Mouse (Mus musculus): ENCODE data around the gene Syt1. TPM values are rescaled to one million over a fixed set of nuclear protein-coding genes. Genes with fewer than 3 reads are reported as not detected.

Gene Syt1
- polyA plus RNA-seq, 1 experiment from 2014 or later = 0.29 TPM

DNA sequence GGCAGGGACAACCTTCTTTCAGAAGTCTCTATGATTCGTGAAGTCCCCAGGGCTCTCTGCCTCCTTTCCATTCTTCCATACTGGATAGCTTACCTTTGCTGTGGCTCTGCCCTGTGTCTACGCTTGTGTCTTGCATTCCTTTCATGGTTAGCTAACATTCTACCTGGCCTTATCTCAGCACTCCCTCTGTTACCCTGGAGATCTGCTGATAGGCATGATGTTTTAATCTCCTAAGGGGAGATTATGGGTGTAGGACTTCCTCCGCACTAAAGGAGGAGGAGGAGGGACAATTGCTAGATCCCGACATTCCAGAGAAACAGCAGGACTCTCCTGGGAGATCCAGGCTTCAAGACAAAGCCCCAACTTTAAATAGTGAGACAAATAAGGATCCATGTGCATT lies 479.7 kb downstream of the Syt1 start:
- Histone ChIP-seq H3K9ac (no peak overlapping the region), H3K27ac (no peak overlapping the region), H3K4me1 (no peaks in the 10 kb centered on the region), H3K4me3 (no peak overlapping the region), H3K9me3 (replicated peaks) (no peaks in the 10 kb centered on the region), H3K27me3 (replicated peaks) (no peaks in the 10 kb centered on the region), H3K4me2 (no peak overlapping the region), H3K36me3 (no peaks in the 10 kb centered on the region)
- no peak for ATAC-seq
- WGBS (ENCODE audit: insufficient replicate concordance) = 56% methylated on average over 4 of the region's 4 CpGs

DNA sequence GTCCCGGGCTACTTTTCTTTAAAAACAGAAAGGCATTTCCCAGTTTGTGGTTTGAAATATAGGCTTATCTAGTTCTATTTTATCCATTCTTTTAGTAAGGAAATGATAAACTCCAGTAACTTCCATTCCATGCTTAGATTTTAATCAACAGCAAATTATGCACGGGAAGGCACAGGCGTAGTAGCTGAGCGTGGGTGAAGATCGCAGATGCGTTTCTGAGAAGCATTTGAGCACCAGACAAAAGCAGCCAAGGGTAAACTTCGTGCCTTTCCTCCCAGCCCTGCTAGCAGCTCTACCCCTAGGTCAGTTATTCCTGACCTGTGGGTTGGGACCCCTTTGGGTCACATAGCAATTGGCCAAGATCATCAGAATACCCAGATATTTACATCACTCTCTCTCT lies 482.4 kb downstream of the Syt1 start:
- 73% methylated on average over 7 of the region's 7 CpGs for WGBS (ENCODE audit: insufficient replicate concordance)
- H3K36me3 ChIP-seq = no peaks in the 10 kb centered on the region

DNA sequence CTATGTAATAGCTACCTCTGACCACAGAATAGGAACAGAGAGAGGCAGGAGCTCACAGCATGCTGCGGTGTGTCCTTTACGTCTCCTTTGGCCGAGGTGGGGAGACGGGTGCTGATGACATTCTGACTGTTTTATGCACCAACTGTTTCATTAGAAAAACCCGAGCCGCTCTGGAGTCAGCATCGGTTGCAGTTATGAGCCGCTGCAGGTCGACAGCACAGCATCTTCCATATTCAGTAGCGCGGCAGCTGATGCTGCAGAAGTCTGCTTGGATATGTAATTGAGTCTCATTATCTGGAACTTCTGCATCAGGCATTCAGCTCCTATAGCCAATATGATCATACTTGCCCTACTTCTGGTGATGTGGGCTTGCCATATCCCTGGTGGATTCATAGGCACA lies 485.3 kb downstream of the Syt1 start:
- no peak for ATAC-seq
- Histone ChIP-seq H3K4me3 (no peak overlapping the region), H3K36me3 (no peaks in the 10 kb centered on the region), H3K27ac (no peak overlapping the region), H3K4me2 (no peak overlapping the region), H3K9ac (no peak overlapping the region), H3K27me3 (replicated peaks) (no peaks in the 10 kb centered on the region), H3K9me3 (replicated peaks) (no peaks in the 10 kb centered on the region), H3K4me1 (no peaks in the 10 kb centered on the region)
- WGBS (ENCODE audit: insufficient replicate concordance) = 77% methylated on average over 11 of the region's 11 CpGs

More for the DNA sequence above, 482.4 kb downstream of the Syt1 start:
- Histone ChIP-seq H3K27ac (no peak overlapping the region), H3K4me3 (no peak overlapping the region), H3K4me2 (no peak overlapping the region), H3K4me1 (no peaks in the 10 kb centered on the region), H3K27me3 (replicated peaks) (no peaks in the 10 kb centered on the region), H3K9ac (no peak overlapping the region), H3K9me3 (replicated peaks) (no peaks in the 10 kb centered on the region)
- ATAC-seq = no peak

DNA sequence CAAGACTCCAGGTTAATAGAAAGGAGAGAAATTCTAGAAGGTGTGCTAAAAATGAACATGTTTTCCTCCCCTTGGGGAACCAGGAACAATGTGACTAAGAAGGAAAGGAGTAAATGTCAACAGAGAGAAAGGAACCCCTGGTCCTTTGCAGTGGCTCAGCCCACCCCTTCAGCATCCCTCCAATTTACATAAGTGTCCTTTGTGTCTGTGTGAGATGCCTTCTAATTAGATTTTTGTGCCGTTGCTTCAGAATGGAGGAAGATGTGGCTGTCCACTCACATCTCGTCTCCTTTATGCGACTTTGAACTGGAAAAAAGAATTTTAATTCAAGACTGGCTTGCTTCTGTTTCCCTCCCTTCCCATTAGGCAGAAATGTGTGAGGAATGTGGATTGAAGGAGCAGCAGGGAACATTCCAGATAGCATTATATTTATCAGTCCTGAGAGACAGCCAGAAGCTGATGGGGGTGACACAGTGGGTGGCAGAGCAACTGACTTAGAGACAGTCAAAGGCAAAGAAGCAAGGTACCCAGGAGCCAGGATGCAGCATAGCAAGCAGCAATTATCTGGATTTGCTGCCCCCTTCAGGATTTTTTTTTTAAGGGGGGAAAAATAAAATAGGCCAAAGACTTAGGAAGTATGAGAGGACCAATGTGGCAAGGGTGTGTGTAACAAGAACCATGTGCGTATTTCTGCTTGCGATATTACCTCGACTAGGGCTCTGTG lies 486.3 kb downstream of the Syt1 start:
- Histone ChIP-seq H3K27me3 (replicated peaks) (no peaks in the 10 kb centered on the region), H3K9ac (no peak overlapping the region), H3K4me3 (no peak overlapping the region), H3K9me3 (replicated peaks) (no peaks in the 10 kb centered on the region), H3K27ac (no peak overlapping the region), H3K4me2 (no peak overlapping the region), H3K36me3 (no peaks in the 10 kb centered on the region), H3K4me1 (no peaks in the 10 kb centered on the region)
- WGBS (ENCODE audit: insufficient replicate concordance) = 50% methylated on average over 6 of the region's 6 CpGs
- no peak for ATAC-seq

DNA sequence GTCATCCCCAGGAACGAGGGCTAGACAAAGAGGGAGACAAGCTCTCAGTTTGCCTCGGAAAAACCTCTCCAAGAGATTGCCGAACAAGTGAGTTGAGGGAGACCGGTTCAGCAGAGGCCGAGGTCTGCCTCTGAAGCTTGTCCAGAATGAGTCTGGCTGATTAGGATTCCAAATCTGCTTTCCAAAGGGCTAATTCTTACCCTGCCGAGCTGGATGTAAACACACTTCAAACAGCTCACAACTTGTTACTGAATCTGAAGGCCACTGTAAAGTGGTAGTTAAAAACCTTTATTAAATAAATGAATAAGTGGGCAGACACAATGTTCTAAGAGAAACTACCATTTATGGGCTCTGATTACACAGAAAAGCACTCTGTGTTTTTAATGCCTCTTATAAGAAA lies 491.6 kb downstream of the Syt1 start:
- Histone ChIP-seq H3K4me2 (no peak overlapping the region), H3K36me3 (no peaks in the 10 kb centered on the region), H3K9ac (no peak overlapping the region), H3K4me1 (no peaks in the 10 kb centered on the region), H3K27ac (no peak overlapping the region), H3K4me3 (no peak overlapping the region), H3K27me3 (replicated peaks) (no peaks in the 10 kb centered on the region), H3K9me3 (replicated peaks) (no peaks in the 10 kb centered on the region)
- no peak for ATAC-seq
- WGBS (ENCODE audit: insufficient replicate concordance) = 45% methylated on average over 6 of the region's 6 CpGs

DNA sequence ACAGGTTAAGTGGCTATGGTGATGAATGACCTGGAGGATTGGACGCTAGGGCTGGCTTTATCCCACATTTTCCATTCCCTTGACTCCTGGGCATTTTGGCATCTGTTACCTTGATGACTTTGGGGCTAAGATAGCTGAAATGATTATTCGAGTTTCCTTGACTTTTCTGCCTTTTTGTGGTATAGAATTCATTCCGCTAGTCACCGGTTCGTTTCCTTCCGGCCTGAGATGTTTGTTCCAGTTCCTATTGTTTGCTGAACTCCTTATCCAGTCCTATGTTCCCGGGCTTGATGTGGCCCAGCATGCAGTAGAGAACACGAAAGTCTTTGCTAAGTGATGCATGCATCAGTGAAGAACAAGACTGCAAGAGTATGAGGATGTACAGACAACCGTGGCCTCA lies 493.7 kb downstream of the Syt1 start:
- Histone ChIP-seq H3K27me3 (replicated peaks) (no peaks in the 10 kb centered on the region), H3K27ac (no peak overlapping the region), H3K4me1 (no peaks in the 10 kb centered on the region), H3K4me3 (no peak overlapping the region), H3K9me3 (replicated peaks) (no peaks in the 10 kb centered on the region), H3K4me2 (no peak overlapping the region), H3K36me3 (no peaks in the 10 kb centered on the region), H3K9ac (no peak overlapping the region)
- ATAC-seq = no peak
- WGBS (ENCODE audit: insufficient replicate concordance) = 59% methylated on average over 9 of the region's 9 CpGs

DNA sequence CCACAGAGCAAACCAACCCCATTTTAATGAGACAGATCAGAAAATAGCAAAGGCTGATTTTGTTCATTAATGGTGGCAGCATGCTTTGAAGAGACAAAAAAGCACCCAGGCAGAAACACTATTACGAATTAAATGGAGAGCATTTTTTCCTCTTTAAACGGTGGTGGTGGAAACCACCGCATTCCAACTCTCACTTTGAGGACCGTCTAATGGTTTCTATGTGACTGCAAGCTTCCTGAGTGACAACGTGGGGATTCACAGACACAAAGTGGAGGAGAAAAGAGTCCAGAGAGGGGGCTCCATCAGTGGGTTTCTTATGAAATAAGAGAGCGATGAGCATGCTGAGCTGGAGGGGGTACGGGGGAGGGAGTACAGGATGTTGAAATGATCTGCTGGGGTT lies 496.1 kb downstream of the Syt1 start:
- no peaks in the 10 kb centered on the region for H3K9me3 ChIP-seq (replicated peaks)
- 65% methylated on average over 7 of the region's 7 CpGs for WGBS (ENCODE audit: insufficient replicate concordance)
- H3K9ac ChIP-seq = no peak overlapping the region
- H3K4me3 ChIP-seq = no peak overlapping the region
- no peak for ATAC-seq
- no peaks in the 10 kb centered on the region for H3K4me1 ChIP-seq
- H3K27me3 ChIP-seq (replicated peaks) = no peaks in the 10 kb centered on the region
- H3K4me2 ChIP-seq = no peak overlapping the region
- H3K36me3 ChIP-seq = no peaks in the 10 kb centered on the region
- H3K27ac ChIP-seq = no peak overlapping the region

DNA sequence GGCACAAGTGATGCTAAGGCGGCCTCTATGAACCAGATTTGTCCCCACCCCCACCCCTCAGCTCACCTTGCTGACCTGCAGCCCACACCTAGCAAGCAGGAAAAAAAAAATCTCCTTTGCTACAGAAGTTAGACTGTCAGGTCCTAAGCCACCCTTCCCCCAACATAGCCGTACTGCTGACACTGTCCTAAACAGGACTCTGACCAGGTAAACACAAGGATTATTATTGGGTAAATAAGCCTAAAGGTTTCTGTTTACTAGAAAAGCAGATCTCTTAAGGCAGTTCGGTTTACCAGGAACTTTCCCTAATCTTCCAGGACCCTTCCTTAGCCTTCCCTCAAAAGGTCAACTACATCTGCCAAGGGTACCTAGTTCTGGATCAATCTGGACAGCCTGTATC lies 501.2 kb downstream of the Syt1 start:
- no peak overlapping the region for H3K9ac ChIP-seq
- ATAC-seq = no peak
- H3K36me3 ChIP-seq = no peaks in the 10 kb centered on the region
- no peaks in the 10 kb centered on the region for H3K9me3 ChIP-seq (replicated peaks)
- no peak overlapping the region for H3K4me2 ChIP-seq
- H3K4me1 ChIP-seq = peaks cover 3% of the 10 kb centered on the region; the same call in 1 of the 2 replicates
- no peaks in the 10 kb centered on the region for H3K27me3 ChIP-seq (replicated peaks)
- no peak overlapping the region for H3K27ac ChIP-seq
- no peak overlapping the region for H3K4me3 ChIP-seq
- WGBS (ENCODE audit: insufficient replicate concordance) = 44% methylated on average over 3 of the region's 3 CpGs

DNA sequence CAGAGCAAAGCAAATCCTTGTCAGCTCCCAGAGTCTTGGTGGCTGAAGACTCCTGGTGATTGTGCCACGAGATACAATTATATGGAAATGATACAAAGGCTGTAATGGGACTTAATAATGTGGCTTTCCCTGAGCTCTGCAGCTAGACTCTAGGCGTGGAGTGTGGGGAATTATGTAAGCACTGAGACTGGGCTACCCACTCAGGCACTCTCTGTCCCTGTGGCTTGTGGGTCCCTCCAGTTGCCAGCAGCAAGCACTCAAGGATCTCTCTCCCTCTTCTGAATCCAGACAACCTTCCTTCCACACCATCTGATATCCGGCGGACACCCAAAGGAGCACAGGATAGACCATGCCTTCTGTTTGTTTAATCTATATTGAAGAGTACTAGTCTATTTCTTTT lies 503.9 kb downstream of the Syt1 start:
- Histone ChIP-seq H3K27ac (no peak overlapping the region), H3K27me3 (replicated peaks) (no peaks in the 10 kb centered on the region), H3K9me3 (replicated peaks) (no peaks in the 10 kb centered on the region), H3K4me1 (peaks cover 3% of the 10 kb centered on the region; the same call in 1 of the 2 replicates), H3K4me2 (no peak overlapping the region), H3K4me3 (no peak overlapping the region), H3K9ac (no peak overlapping the region), H3K36me3 (no peaks in the 10 kb centered on the region)
- ATAC-seq = no peak
- 67% methylated on average over 4 of the region's 4 CpGs for WGBS (ENCODE audit: insufficient replicate concordance)

DNA sequence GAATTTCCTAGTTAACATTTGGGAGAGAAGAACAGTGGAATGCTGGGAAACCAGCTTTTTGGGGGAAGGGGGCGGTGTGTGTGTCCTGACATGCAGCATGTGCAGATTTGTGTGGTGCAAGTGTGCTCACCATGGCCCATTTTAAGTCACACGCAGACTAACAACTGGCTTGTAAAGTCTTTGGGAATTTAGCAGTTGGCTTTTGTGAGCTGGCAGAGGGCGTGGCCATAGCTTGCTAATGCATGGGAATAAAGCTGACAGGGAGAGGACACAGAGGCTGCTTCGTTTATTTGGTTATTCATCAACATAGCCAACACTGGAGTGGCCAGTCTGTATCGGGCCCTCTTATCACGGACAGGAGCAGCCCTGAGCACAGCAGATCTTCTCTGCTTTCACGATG lies 505.9 kb downstream of the Syt1 start:
- Histone ChIP-seq H3K27me3 (replicated peaks) (no peaks in the 10 kb centered on the region), H3K9me3 (replicated peaks) (no peaks in the 10 kb centered on the region), H3K36me3 (no peaks in the 10 kb centered on the region), H3K4me1 (peaks cover 3% of the 10 kb centered on the region; the same call in 1 of the 2 replicates), H3K27ac (no peak overlapping the region), H3K4me2 (no peak overlapping the region), H3K9ac (no peak overlapping the region), H3K4me3 (no peak overlapping the region)
- no peak for ATAC-seq
- 51% methylated on average over 7 of the region's 7 CpGs for WGBS (ENCODE audit: insufficient replicate concordance)

DNA sequence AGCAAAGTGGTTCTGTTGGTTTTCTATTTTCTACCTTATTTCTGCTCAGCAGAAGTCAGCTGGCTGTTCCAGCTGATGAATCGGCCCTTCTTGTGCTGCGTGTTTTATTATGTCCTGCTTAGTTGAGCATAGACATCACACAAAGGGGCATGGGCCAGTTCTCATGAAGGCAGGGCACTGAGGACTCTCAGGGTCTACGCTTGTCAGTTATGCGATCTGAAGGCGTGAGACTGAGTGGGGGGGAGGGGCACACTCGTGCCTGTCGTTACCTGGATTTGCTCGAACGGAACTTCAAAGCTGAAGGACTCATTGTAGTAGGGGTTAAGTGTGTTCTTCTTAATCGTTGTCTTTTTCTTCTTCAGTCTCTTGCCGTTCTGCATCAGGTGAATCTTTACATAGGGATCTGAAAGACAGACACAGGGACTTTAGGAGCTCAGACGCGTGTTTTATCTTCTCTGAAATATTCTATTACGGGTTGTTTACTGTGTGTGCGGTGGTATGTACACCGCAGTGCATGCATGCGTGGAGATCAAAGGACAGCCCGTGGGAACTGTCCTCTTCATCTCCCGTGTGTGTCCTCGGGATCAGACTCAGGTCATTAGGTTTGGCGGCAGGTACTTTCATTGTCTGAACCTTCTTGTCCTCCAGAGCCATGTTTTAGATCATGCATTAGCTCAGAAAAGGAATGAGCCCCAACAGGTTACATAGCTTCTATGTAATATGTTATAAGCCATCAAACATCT lies 506.5 kb downstream of the Syt1 start:
- Histone ChIP-seq H3K27me3 (replicated peaks) (no peaks in the 10 kb centered on the region), H3K36me3 (no peaks in the 10 kb centered on the region), H3K9me3 (replicated peaks) (no peaks in the 10 kb centered on the region), H3K4me1 (peaks cover 3% of the 10 kb centered on the region; the same call in 1 of the 2 replicates), H3K27ac (no peak overlapping the region), H3K9ac (no peak overlapping the region), H3K4me2 (no peak overlapping the region), H3K4me3 (no peak overlapping the region)
- WGBS (ENCODE audit: insufficient replicate concordance) = 62% methylated on average over 21 of the region's 21 CpGs
- no peak for ATAC-seq

DNA sequence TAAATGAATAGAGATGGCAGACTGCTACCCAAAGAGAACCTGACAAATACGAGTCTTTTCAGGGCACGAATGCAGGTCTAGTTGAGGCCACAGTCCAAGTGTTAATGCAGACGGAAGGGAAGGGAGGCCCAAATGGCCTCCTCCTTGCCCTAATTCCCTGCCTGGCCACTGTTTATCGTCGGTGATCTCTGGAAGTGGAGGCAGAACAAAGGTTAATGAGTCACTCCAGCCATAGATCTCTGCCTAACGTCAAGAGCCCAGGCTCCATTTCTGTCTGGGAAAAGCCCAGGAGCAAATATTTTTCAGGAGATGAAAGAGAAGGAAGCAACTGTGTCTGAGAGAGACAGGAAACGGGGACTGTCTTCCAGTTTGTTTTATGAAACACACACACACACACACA lies 520.6 kb downstream of the Syt1 start:
- ATAC-seq = no peak
- no peak overlapping the region for H3K9ac ChIP-seq

More for the DNA sequence above, 520.6 kb downstream of the Syt1 start:
- Histone ChIP-seq H3K4me1 (no peaks in the 10 kb centered on the region), H3K27me3 (replicated peaks) (no peaks in the 10 kb centered on the region), H3K36me3 (no peaks in the 10 kb centered on the region), H3K4me3 (no peak overlapping the region), H3K4me2 (no peak overlapping the region), H3K27ac (no peak overlapping the region), H3K9me3 (replicated peaks) (peaks cover 7% of the 10 kb centered on the region; the same call in 1 of the 2 replicates)
- 50% methylated on average over 7 of the region's 7 CpGs for WGBS (ENCODE audit: insufficient replicate concordance)

All from liver, embryonic 12.5 days (tissue).